Mouse (Mus musculus) G1E-ER4 (cell line): ENCODE measurements around the gene Rheb. TPM values are rescaled to one million over a fixed set of nuclear protein-coding genes. Genes with fewer than 3 reads are reported as not detected.

Source experiments
- GATA1 ChIP-seq: IDR thresholded peaks from one replicate; pipeline ENCODE4 v1.8.0; 2012; ENCODE audit warnings: low read length, inconsistent platforms
- polyA plus RNA-seq: library from polyadenylated mRNA; stranded (reverse); fragments of >175 nt; gene quantifications from 2 replicates; pipeline ENCODE4 v1.2.3, GENCODE M21; 2012

Gene Rheb
- polyA plus RNA-seq, 1 experiment, result 37.0 TPM

- TF ChIP-seq GATA1, result no peak
Observed at GRCm38 (mm10) chr5:24820627-24821026, 21.8 kb downstream of the Rheb start.

GRCm38 (mm10) chr5:24817191-24817590 lies 25.2 kb downstream of the Rheb start:
- no peak for TF ChIP-seq GATA1

GRCm38 (mm10) chr5:24813946-24814345 lies 28.5 kb downstream of the Rheb start:
- TF ChIP-seq GATA1, result no peak

GRCm38 (mm10) chr5:24813005-24813404 lies 29.4 kb downstream of the Rheb start:
- no peak for TF ChIP-seq GATA1

GRCm38 (mm10) chr5:24805222-24805621 lies 37.2 kb downstream of the Rheb start:
- TF ChIP-seq GATA1, result no peak

DNA sequence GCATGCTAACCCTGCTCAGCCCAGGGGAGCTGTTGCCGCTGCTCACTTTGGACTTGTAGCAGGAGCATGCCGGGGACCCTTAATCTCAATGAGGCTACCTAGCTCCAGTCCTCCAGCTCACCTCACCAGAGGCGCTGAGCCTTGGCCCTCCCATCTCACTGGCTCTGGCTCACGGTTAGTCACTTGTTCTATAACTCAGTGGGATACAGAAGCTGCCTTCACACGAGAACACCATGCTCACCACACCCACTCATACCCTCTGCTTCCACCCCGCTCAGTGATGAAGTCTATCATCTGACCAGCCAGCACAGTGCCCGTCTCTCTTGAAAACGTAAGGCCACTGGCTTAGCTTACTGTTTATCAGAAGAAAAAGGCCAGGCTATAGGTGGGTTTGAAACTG lies 37.8 kb downstream of the Rheb start:
- no peak for TF ChIP-seq GATA1

GRCm38 (mm10) chr5:24801841-24802624 lies 40.4 kb downstream of the Rheb start:
- no peak for TF ChIP-seq GATA1

DNA sequence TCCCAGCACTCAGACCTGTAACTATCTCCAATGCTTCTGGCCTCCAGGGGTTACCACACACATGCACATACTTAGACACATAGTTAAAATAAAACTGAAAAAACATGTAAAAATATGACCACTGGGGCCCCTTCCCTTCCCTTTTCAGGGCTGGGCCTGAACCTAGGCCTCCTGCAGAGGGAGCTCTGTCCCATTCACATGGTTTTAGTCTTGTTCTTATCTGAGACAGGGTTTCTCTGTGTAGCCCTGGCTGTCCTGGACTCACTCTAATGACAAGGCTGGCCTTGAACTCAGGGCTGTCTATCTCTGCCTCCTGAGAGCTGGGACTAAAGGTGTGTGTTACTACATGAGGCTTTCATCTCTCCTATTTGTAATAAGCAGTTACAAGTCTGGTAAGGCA lies 42.0 kb downstream of the Rheb start:
- no peak for TF ChIP-seq GATA1

DNA sequence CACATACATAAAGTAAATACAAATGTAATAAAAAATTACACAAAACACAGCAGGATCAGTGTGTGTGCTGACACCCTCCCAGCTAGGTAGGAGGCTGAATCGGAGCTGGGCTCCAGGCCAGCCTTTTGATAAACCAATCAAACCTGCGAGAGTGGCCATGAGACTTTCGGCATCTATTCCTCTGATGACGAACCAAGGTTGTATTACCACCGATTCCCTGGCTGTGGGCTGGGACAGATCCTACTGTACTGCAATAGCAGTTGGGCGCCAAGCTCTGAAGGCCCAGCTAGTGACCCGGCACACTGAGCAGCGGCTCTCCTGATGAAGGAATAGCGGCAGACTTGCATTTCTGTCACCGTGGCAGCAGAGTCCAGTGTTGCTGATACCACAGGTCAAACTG lies 43.8 kb downstream of the Rheb start:
- no peak for TF ChIP-seq GATA1

GRCm38 (mm10) chr5:24797858-24798257 lies 44.6 kb downstream of the Rheb start:
- no peak for TF ChIP-seq GATA1

DNA sequence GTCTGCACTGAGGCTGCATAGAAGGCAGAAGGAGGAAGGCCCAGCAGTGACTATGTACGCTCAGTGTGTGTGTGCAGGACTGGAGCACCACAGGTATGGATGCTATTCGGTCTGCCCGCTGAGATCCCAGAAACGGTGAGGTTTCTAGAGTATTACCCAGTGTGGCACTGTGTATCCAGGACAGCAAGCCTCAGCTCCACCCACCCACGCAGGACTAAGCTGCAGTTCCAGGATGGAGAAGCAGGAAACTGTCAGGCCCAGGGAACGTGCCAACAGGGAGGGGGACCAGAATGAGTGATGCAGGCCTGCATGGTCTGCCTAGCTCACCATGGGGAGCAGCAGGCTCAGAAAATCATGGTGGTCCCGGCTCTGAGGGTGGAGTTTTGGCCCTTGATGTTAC lies 49.5 kb downstream of the Rheb start:
- TF ChIP-seq GATA1, result no peak

GRCm38 (mm10) chr5:24782957-24783356 lies 59.5 kb downstream of the Rheb start:
- no peak for TF ChIP-seq GATA1

GRCm38 (mm10) chr5:24781048-24781447 lies 61.4 kb downstream of the Rheb start:
- no peak for TF ChIP-seq GATA1

- TF ChIP-seq GATA1, result no peak
Observed at GRCm38 (mm10) chr5:24779881-24780512, 62.4 kb downstream of the Rheb start.

DNA sequence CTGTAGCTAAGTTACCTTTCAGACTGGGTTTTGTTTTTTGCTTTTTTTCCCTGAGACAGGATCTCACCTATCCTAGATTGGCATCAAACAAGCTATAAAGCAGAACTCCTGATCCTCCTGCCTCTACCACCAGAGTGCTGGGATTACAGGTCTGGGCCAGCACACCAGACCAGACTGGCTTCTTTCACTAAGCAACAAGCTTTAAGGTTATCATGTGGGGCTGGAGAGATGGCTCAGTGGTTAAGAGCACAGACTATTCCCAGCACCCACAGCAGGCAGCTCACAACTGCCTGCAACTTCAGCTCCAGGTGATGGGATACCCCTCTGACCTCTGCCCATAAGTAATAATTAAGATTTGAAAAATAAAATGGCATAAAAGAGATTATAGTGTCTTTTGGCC lies 63.1 kb downstream of the Rheb start:
- TF ChIP-seq GATA1, result no peak

GRCm38 (mm10) chr5:24778843-24779140 lies 63.6 kb downstream of the Rheb start:
- TF ChIP-seq GATA1, result no peak
